Mouse (Mus musculus) kidney, postnatal 0 days (tissue): ENCODE data around the gene Ddb1. TPM values are rescaled to one million over a fixed set of nuclear protein-coding genes. Genes with fewer than 3 reads are reported as not detected.

Experiments
- ATAC-seq: fragments of 200-750 bp; cut with Nextera tagmentation; replicated peaks from 2 replicates; pipeline ENCODE4 v1.8.0; 2017; ENCODE audit warnings: low read depth, moderate number of reproducible peaks, moderate TSS enrichment, moderate library complexity; ENCODE audit not compliant: low FRiP score
- DNase-seq: peaks from one replicate; pipeline ENCODE4 v3.0.0-alpha.2; 2016; ENCODE audit warnings: low spot score
- H3K27ac ChIP-seq: fragments of 300-500 bp; sonication (generic); 2 replicates; pipeline ENCODE4 v1.5.1; 2014; ENCODE audit warnings: mild to moderate bottlenecking
- H3K27me3 ChIP-seq: fragments of 300-500 bp; sonication (generic); 2 replicates; pipeline ENCODE4 v1.6.1; 2014; ENCODE audit warnings: low read length, mixed read lengths; ENCODE audit not compliant: insufficient read depth
- H3K36me3 ChIP-seq: fragments of 300-500 bp; sonication (generic); 2 replicates; pipeline ENCODE4 v1.6.1; 2014; ENCODE audit warnings: low read length, mixed read lengths; ENCODE audit not compliant: insufficient read depth
- H3K4me1 ChIP-seq: fragments of 300-500 bp; sonication (generic); replicated peaks from 2 replicates; pipeline ENCODE4 v1.6.1; 2014; ENCODE audit warnings: antibody characterized with exemption, low read length, mixed read lengths; ENCODE audit not compliant: insufficient read depth
- H3K4me2 ChIP-seq: fragments of 300-500 bp; sonication (generic); 2 replicates; pipeline ENCODE4 v1.6.1; 2014; ENCODE audit warnings: mild to moderate bottlenecking, low read length, moderate library complexity, mixed read lengths
- H3K4me3 ChIP-seq: fragments of 300-500 bp; sonication (generic); replicated peaks from 2 replicates; pipeline ENCODE4 v1.5.1; 2014; ENCODE audit warnings: low read depth, low read length
- H3K9ac ChIP-seq: fragments of 300-500 bp; sonication (generic); 2 replicates; pipeline ENCODE4 v1.6.1; 2014; ENCODE audit warnings: low read depth, low read length
- H3K9me3 ChIP-seq: fragments of 300-500 bp; sonication (generic); replicated peaks from 2 replicates; pipeline ENCODE4 v1.6.1; 2016; ENCODE audit warnings: low read length, inconsistent platforms, mixed read lengths
- CTCF ChIP-seq: IDR thresholded peaks from 2 replicates; pipeline ENCODE4 v1.5.1; 2016; ENCODE audit warnings: antibody characterized with exemption, low read depth, mild to moderate bottlenecking, moderate library complexity
- WGBS: fragments of 180-500 bp; shearing (Covaris S2); extraction: QIAGEN DNeasy Blood & Tissue Kit; methylation state at CpG from one replicate; pipeline ENCODE4 v1.1.7; 2014; 5-methylcytosine and 5-hydroxymethylcytosine counted together
- polyA plus RNA-seq: library from polyadenylated mRNA; unstranded; fragments of >200 nt; fragmentation: Nextera tagmentation; extraction: Ambion mirVana; gene quantifications from 2 replicates; pipeline ENCODE4 v1.2.1, GENCODE M21; 2015

Gene Ddb1
- polyA plus RNA-seq, 1 experiment from 2014 or later: 205 TPM

DNA sequence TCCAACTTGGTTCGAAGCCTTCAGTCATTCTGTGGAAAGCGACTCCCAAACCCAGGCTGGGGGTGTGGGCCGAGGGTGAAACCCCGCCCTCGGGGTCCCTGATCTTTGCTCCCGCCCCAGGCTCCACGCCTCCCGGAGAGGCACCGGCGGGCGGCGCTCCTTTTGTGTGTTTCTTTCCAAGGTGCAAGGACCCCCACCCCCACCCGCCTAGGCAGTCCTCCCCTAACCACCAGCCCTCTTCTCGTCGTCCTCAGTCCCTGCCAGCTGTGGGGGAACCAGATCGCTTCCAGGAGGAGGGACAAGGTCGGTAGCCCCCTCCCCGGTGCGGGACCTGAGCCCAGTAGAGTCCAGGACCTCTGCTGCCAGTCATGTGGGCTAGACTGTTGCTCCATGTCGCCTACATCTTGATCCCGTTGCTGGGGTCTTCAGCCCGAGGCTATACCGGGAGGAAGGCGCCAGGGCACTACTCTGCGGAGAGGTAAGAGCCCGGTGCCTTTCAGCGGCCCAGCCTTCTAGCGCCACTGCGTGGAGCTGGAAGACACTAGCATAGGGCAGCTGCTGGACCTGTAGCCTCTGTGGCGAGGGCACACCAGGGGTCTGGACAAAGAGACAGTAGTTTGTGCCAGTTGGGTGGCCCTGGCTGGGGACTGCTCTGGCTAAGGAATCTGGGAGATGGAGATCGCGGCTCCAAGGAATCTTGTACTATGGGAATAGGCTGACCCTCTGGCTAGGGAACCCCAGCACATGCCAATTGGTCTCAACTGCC lies 29.2 kb downstream of the Ddb1 start, which contains the start of gene Vwce:
Gene Vwce (plus strand): TSS at position 108 of the 766 bp plus-strand sequence.
- peak; percentile 76 for ATAC-seq
- Histone ChIP-seq H3K4me1 (peaks cover 6% of the 10 kb centered on the region; the same call in 1 of the 2 replicates), H3K36me3 (peaks cover 12% of the 10 kb centered on the region), H3K9me3 (no peaks in the 10 kb centered on the region), H3K4me2 (peak within 1 kb of the TSS; percentile 93), H3K27me3 (no peaks in the 10 kb centered on the region), H3K9ac (peak within 1 kb of the TSS; percentile 59), H3K27ac (peak within 1 kb of the TSS; percentile 43), H3K4me3 (peak within 1 kb of the TSS; percentile 36)
- TF ChIP-seq CTCF: peak; percentile 45; the same call in 1 of the 2 replicates
- DNase-seq: peak; percentile 64
- WGBS: 2% methylated on average over 32 of the region's 32 CpGs

DNA sequence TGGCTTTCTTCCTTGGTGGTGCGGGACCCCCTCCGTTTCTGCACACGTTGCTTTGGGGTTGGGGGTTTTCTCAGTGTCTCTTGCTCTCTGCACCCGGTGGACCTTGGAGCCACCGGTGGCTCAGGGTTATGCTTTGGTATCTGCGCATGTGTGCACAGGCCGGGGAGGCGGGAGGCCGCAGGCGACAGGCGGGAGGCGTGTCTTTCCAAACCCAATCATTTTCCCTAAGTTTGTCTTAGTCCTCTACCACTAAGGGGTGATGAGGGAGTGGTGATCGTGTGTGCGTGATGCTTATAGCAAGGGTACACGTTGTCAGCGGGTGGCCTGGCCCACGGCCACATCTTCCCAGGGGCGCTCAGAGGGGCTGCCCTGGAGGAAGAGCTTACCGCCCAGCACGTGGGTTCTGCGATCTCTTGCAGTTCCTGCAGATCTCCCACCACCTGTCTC lies 29.8 kb downstream of the Ddb1 start:
- peak; percentile 72 for DNase-seq
- 5% methylated on average over 21 of the region's 21 CpGs for WGBS
- 0 out of 2 replicates have a peak, but pooled peaks cover 7% of the 10 kb centered on the region for H3K36me3 ChIP-seq
- peaks cover 6% of the 10 kb centered on the region; the same call in 1 of the 2 replicates for H3K4me1 ChIP-seq
- TF ChIP-seq CTCF: no peak
- H3K27ac ChIP-seq: peak overlapping the region; percentile 43
- H3K9ac ChIP-seq: peak overlapping the region; percentile 59
- H3K4me2 ChIP-seq: peak overlapping the region; percentile 93
- ATAC-seq: peak; percentile 79
- no peaks in the 10 kb centered on the region for H3K27me3 ChIP-seq
- no peaks in the 10 kb centered on the region for H3K9me3 ChIP-seq
- peak overlapping the region; percentile 36 for H3K4me3 ChIP-seq

DNA sequence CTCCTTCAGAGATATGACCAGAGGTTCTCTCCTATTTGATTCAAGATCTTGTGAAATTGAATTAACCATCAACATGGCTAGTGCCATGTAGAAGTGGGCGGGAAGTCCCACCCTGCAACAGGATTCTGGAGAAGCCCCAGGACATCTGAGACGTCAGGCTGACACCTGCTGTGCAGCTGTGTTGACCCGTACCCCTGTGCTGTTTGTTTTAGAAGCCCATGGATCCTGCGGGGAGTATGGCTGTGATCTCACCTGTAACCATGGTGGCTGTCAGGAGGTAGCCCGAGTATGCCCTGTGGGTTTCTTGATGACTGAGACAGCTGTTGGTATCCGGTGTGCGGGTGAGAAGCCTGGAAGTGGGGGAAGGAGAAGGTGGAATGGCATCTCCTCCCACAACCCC lies 32.7 kb downstream of the Ddb1 start:
- ATAC-seq: no peak

DNA sequence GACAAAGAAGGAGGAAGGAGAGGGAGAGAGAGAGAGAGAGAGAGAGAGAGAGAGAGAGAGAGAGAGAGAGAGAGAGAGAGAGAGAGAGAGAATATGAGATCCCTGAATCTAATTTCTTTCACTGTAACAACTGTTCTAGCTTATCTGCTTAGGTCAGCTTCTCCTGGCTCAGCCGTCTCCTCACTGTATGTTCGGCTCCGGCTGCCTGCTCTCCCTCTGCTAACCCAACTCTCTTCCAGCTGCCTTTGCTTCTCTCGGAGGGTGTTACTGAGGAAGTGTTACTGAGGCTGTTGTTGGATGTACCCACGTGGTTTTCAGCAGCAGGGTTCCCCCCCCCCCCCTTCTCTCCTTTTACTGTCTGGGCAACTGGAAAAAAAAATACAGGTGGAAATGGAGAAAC lies 35.0 kb downstream of the Ddb1 start:
- Histone ChIP-seq H3K27ac (no peak overlapping the region), H3K4me2 (peak overlapping the region; percentile 29), H3K36me3 (no peaks in the 10 kb centered on the region), H3K4me1 (no peaks in the 10 kb centered on the region), H3K27me3 (no peaks in the 10 kb centered on the region), H3K9me3 (no peaks in the 10 kb centered on the region), H3K4me3 (no peak overlapping the region), H3K9ac (no peak overlapping the region)
- DNase-seq (no peak), ATAC-seq (no peak)
- no peak for TF ChIP-seq CTCF
- 7% methylated on average over 5 of the region's 5 CpGs for WGBS

More for the DNA sequence above, 32.7 kb downstream of the Ddb1 start:
- no peak for DNase-seq
- Histone ChIP-seq H3K4me1 (peaks cover 6% of the 10 kb centered on the region; the same call in 1 of the 2 replicates), H3K36me3 (no peaks in the 10 kb centered on the region), H3K4me3 (no peak overlapping the region), H3K4me2 (no peak overlapping the region), H3K9ac (no peak overlapping the region), H3K27me3 (no peaks in the 10 kb centered on the region), H3K27ac (no peak overlapping the region), H3K9me3 (no peaks in the 10 kb centered on the region)
- no peak for TF ChIP-seq CTCF
- WGBS: 45% methylated on average over 7 of the region's 7 CpGs

DNA sequence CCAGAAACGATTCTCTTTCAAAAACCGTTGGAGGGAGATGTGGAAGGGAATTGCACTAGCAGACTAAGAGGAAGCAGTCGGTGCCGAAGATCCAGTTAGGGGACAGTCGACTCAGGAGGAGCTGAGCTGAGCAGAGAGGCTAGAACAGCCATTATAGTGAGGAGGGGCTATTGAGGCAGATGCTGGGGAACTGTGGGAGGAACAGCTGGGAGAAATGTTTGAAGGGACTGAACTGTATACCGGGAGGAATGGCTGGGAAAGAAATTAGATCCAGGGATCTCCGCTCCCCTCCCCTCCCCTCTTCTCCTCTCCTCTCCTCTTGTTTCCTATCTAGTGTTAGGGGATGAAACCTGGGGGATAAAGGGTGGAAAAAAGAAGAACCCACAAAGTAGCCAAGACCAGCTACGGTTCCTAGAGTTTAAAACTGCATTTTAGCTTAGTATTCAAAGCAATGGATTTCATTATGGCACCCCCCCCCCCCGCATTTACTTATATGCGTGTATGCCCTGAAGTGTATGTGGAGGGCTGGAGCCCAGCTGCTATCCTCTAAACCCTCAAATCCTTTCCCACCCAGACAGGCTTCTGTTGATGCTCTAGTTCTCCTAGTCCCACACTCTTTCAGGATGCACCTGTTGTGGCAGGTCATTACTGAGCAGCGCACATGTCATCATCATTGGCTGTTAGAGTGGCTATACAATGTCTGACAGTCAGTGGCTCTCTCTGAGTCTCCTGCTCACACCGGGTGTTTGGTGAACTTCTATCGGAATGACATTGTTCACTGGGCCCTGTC lies 35.7 kb downstream of the Ddb1 start:
- H3K27me3 ChIP-seq: no peaks in the 10 kb centered on the region
- H3K9me3 ChIP-seq: no peaks in the 10 kb centered on the region
- H3K36me3 ChIP-seq: no peaks in the 10 kb centered on the region
- ATAC-seq (no peak; the same call in 1 of the 2 replicates), DNase-seq (peak; percentile 70)
- H3K27ac ChIP-seq: no peak overlapping the region
- H3K4me3 ChIP-seq: no peak overlapping the region
- peak overlapping the region; percentile 29 for H3K4me2 ChIP-seq
- no peak overlapping the region for H3K9ac ChIP-seq
- WGBS: 39% methylated on average over 13 of the region's 13 CpGs
- no peak for TF ChIP-seq CTCF
- no peaks in the 10 kb centered on the region for H3K4me1 ChIP-seq

DNA sequence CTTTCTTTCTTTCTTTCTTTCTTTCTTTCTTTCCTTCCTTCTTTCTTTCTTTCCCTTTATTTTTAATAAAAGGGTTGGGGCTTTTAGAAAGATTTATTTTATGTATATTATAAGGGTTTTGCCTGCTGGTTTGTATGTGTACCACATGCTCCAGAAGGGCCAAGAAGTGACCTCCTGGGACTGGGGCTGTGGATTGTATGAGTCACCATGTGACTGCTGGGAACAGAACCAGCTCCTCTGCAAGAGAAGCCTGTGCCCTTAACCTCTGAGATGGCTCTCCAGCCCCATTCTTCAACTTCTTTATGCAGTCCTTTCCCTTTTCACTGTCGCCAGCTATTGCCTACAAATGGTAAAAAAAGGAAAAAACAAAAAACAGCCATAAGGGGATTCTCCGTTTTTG lies 40.5 kb downstream of the Ddb1 start:
- ATAC-seq: no peak
- no peak overlapping the region for H3K4me3 ChIP-seq
- H3K9ac ChIP-seq: no peak overlapping the region
- no peaks in the 10 kb centered on the region for H3K36me3 ChIP-seq
- DNase-seq: no peak
- no peaks in the 10 kb centered on the region for H3K4me1 ChIP-seq
- WGBS: 91% methylated on average over 2 of the region's 2 CpGs
- no peak overlapping the region for H3K27ac ChIP-seq
- no peaks in the 10 kb centered on the region for H3K27me3 ChIP-seq
- H3K9me3 ChIP-seq: no peaks in the 10 kb centered on the region
- TF ChIP-seq CTCF: no peak
- no peak overlapping the region for H3K4me2 ChIP-seq
